Mouse (Mus musculus) forebrain, embryonic 13.5 days (tissue): ENCODE data around the gene Gm20388. TPM values are rescaled to one million over a fixed set of nuclear protein-coding genes. Genes with fewer than 3 reads are reported as not detected.

Experiments
- ATAC-seq: fragments of 200-750 bp; cut with Nextera tagmentation; 2 replicates; pipeline ENCODE4 v1.8.0; 2017
- H3K27ac ChIP-seq: fragments of 300-500 bp; sonication (generic); 2 replicates; pipeline ENCODE4 v1.5.1; 2015; ENCODE audit warnings: inconsistent platforms, mild to moderate bottlenecking, moderate library complexity
- H3K27me3 ChIP-seq: fragments of 300-500 bp; sonication (generic); 2 replicates; pipeline ENCODE4 v1.6.1; 2015; ENCODE audit warnings: mild to moderate bottlenecking, inconsistent platforms
- H3K36me3 ChIP-seq: fragments of 300-500 bp; sonication (generic); 2 replicates; pipeline ENCODE4 v1.6.1; 2015; ENCODE audit warnings: mild to moderate bottlenecking, inconsistent platforms; ENCODE audit not compliant: poor library complexity, severe bottlenecking
- H3K4me1 ChIP-seq: fragments of 300-500 bp; sonication (generic); 2 replicates; pipeline ENCODE4 v1.6.1; 2015; ENCODE audit warnings: inconsistent platforms
- H3K4me2 ChIP-seq: fragments of 300-500 bp; sonication (generic); 2 replicates; pipeline ENCODE4 v1.6.1; 2015; ENCODE audit warnings: inconsistent platforms, mild to moderate bottlenecking, moderate library complexity
- H3K4me3 ChIP-seq: fragments of 300-500 bp; sonication (generic); 2 replicates; pipeline ENCODE4 v1.5.1; 2015; ENCODE audit warnings: mild to moderate bottlenecking, inconsistent platforms
- H3K9ac ChIP-seq: fragments of 300-500 bp; sonication (generic); 2 replicates; pipeline ENCODE4 v1.6.1; 2015; ENCODE audit warnings: mild to moderate bottlenecking, inconsistent platforms
- H3K9me3 ChIP-seq: fragments of 300-500 bp; sonication (generic); replicated peaks from 2 replicates; pipeline ENCODE4 v1.6.1; 2016; ENCODE audit warnings: inconsistent platforms
- WGBS: fragments of 180-500 bp; shearing (Covaris S2); methylation state at CpG from one replicate; pipeline ENCODE4 v1.1.7; 2015; 5-methylcytosine and 5-hydroxymethylcytosine counted together
- polyA plus RNA-seq: library from polyadenylated mRNA; unstranded; fragments of >200 nt; fragmentation: Nextera tagmentation; extraction: Ambion mirVana; gene quantifications from 2 replicates; pipeline ENCODE4 v1.2.1, GENCODE M21; 2015

Gene Gm20388
- polyA plus RNA-seq, 1 experiment from 2014 or later: 5.6 TPM

- no peaks in the 10 kb centered on the region for H3K36me3 ChIP-seq
- H3K9ac ChIP-seq: peak overlapping the region; percentile 17
- H3K4me3 ChIP-seq: no peak overlapping the region
- H3K9me3 ChIP-seq: no peaks in the 10 kb centered on the region
- WGBS: 80% methylated on average over 8 of the region's 8 CpGs
- H3K4me1 ChIP-seq: peaks cover 55% of the 10 kb centered on the region
- H3K4me2 ChIP-seq: no peak overlapping the region
- H3K27me3 ChIP-seq: peaks cover 21% of the 10 kb centered on the region
- H3K27ac ChIP-seq: peak overlapping the region; percentile 26; the same call in 1 of the 2 replicates
- ATAC-seq: no peak
Observed at GRCm38 (mm10) chr8:120234866-120235265, 324.2 kb downstream of the Gm20388 start.

GRCm38 (mm10) chr8:120243222-120243621 is 332.6 kb downstream of the Gm20388 start:
- Histone ChIP-seq H3K27ac (no peak overlapping the region), H3K9ac (no peak overlapping the region), H3K4me1 (no peaks in the 10 kb centered on the region), H3K9me3 (no peaks in the 10 kb centered on the region), H3K4me3 (no peak overlapping the region), H3K27me3 (no peaks in the 10 kb centered on the region), H3K4me2 (no peak overlapping the region), H3K36me3 (no peaks in the 10 kb centered on the region)
- 99% methylated on average over 4 of the region's 4 CpGs for WGBS
- ATAC-seq: no peak

GRCm38 (mm10) chr8:120243916-120244451 is 333.3 kb downstream of the Gm20388 start:
- Histone ChIP-seq H3K4me1 (no peaks in the 10 kb centered on the region), H3K36me3 (no peaks in the 10 kb centered on the region), H3K27me3 (no peaks in the 10 kb centered on the region), H3K9ac (no peak overlapping the region), H3K4me3 (no peak overlapping the region), H3K4me2 (no peak overlapping the region), H3K27ac (no peak overlapping the region), H3K9me3 (no peaks in the 10 kb centered on the region)
- WGBS: 89% methylated on average over 5 of the region's 5 CpGs
- no peak for ATAC-seq

GRCm38 (mm10) chr8:120244553-120244952 is 333.9 kb downstream of the Gm20388 start:
- Histone ChIP-seq H3K27me3 (no peaks in the 10 kb centered on the region), H3K9me3 (no peaks in the 10 kb centered on the region), H3K4me2 (no peak overlapping the region), H3K4me3 (no peak overlapping the region), H3K27ac (no peak overlapping the region), H3K4me1 (peaks cover 1% of the 10 kb centered on the region; the same call in 1 of the 2 replicates), H3K36me3 (no peaks in the 10 kb centered on the region), H3K9ac (no peak overlapping the region)
- 90% methylated on average over 10 of the region's 10 CpGs for whole genome bisulfite sequencing
- ATAC-seq: no peak

- 88% methylated on average over 5 of the region's 5 CpGs for WGBS
- H3K4me3 ChIP-seq: no peak overlapping the region
- H3K4me2 ChIP-seq: no peak overlapping the region
- peaks cover 16% of the 10 kb centered on the region for H3K4me1 ChIP-seq
- no peaks in the 10 kb centered on the region for H3K36me3 ChIP-seq
- no peak overlapping the region for H3K27ac ChIP-seq
- no peak for ATAC-seq
- no peaks in the 10 kb centered on the region for H3K27me3 ChIP-seq
- no peaks in the 10 kb centered on the region for H3K9me3 ChIP-seq
- no peak overlapping the region for H3K9ac ChIP-seq
Observed at GRCm38 (mm10) chr8:120247618-120248017, 337.0 kb downstream of the Gm20388 start.

GRCm38 (mm10) chr8:120248031-120248430 is 337.4 kb downstream of the Gm20388 start:
- no peak for ATAC-seq
- Histone ChIP-seq H3K36me3 (no peaks in the 10 kb centered on the region), H3K27me3 (no peaks in the 10 kb centered on the region), H3K4me1 (peaks cover 16% of the 10 kb centered on the region), H3K9me3 (no peaks in the 10 kb centered on the region), H3K4me3 (no peak overlapping the region), H3K27ac (no peak overlapping the region), H3K4me2 (no peak overlapping the region), H3K9ac (no peak overlapping the region)
- WGBS: 93% methylated on average over 7 of the region's 7 CpGs

- WGBS: 92% methylated on average over 4 of the region's 4 CpGs
- peaks cover 16% of the 10 kb centered on the region for H3K4me1 ChIP-seq
Observed at GRCm38 (mm10) chr8:120248451-120248850, 337.8 kb downstream of the Gm20388 start.

GRCm38 (mm10) chr8:120249800-120250336 is 339.2 kb downstream of the Gm20388 start:
- H3K4me3 ChIP-seq: no peak overlapping the region
- peaks cover 17% of the 10 kb centered on the region for H3K4me1 ChIP-seq
- no peaks in the 10 kb centered on the region for H3K9me3 ChIP-seq
- H3K4me2 ChIP-seq: no peak overlapping the region
- WGBS: 64% methylated on average over 9 of the region's 9 CpGs
- ATAC-seq: no peak
- H3K36me3 ChIP-seq: no peaks in the 10 kb centered on the region
- no peaks in the 10 kb centered on the region for H3K27me3 ChIP-seq
- no peak overlapping the region; the same call in 1 of the 2 replicates for H3K9ac ChIP-seq
- no peak overlapping the region for H3K27ac ChIP-seq

More at GRCm38 (mm10) chr8:120248451-120248850, 337.8 kb downstream of the Gm20388 start:
- H3K9me3 ChIP-seq: no peaks in the 10 kb centered on the region
- no peak overlapping the region for H3K4me2 ChIP-seq
- no peak overlapping the region for H3K9ac ChIP-seq
- no peak overlapping the region for H3K4me3 ChIP-seq
- no peak for ATAC-seq
- H3K27ac ChIP-seq: no peak overlapping the region
- no peaks in the 10 kb centered on the region for H3K36me3 ChIP-seq
- H3K27me3 ChIP-seq: no peaks in the 10 kb centered on the region

GRCm38 (mm10) chr8:120250750-120251410 is 340.2 kb downstream of the Gm20388 start:
- H3K27me3 ChIP-seq: 0 out of 2 replicates have a peak, but pooled peaks cover 3% of the 10 kb centered on the region
- no peak overlapping the region for H3K4me2 ChIP-seq
- peak overlapping the region; percentile 54; the same call in 1 of the 2 replicates for H3K27ac ChIP-seq
- no peak for ATAC-seq
- 66% methylated on average over 16 of the region's 16 CpGs for WGBS
- H3K9ac ChIP-seq: 0 out of 2 replicates have a peak overlapping the region, but pooled peaks have one; percentile 30
- H3K4me3 ChIP-seq: no peak overlapping the region
- peaks cover 22% of the 10 kb centered on the region for H3K4me1 ChIP-seq
- no peaks in the 10 kb centered on the region for H3K36me3 ChIP-seq
- no peaks in the 10 kb centered on the region for H3K9me3 ChIP-seq

GRCm38 (mm10) chr8:120251411-120252035 is 340.9 kb downstream of the Gm20388 start:
- ATAC-seq: no peak
- no peak overlapping the region for H3K4me2 ChIP-seq
- 71% methylated on average over 9 of the region's 9 CpGs for WGBS
- 0 out of 2 replicates have a peak overlapping the region, but pooled peaks have one; percentile 30 for H3K9ac ChIP-seq
- H3K4me1 ChIP-seq: peaks cover 24% of the 10 kb centered on the region
- H3K4me3 ChIP-seq: no peak overlapping the region
- H3K27me3 ChIP-seq: 0 out of 2 replicates have a peak, but pooled peaks cover 3% of the 10 kb centered on the region
- no peaks in the 10 kb centered on the region for H3K36me3 ChIP-seq
- peak overlapping the region; percentile 31; the same call in 1 of the 2 replicates for H3K27ac ChIP-seq
- no peaks in the 10 kb centered on the region for H3K9me3 ChIP-seq

- no peak overlapping the region for H3K27ac ChIP-seq
- H3K27me3 ChIP-seq: 0 out of 2 replicates have a peak, but pooled peaks cover 3% of the 10 kb centered on the region
- no peak for ATAC-seq
- no peak overlapping the region for H3K9ac ChIP-seq
- H3K36me3 ChIP-seq: no peaks in the 10 kb centered on the region
- H3K9me3 ChIP-seq: no peaks in the 10 kb centered on the region
- WGBS: 71% methylated on average over 8 of the region's 8 CpGs
- no peak overlapping the region for H3K4me2 ChIP-seq
- peaks cover 37% of the 10 kb centered on the region for H3K4me1 ChIP-seq
- H3K4me3 ChIP-seq: no peak overlapping the region
Observed at GRCm38 (mm10) chr8:120253626-120254025, 343.0 kb downstream of the Gm20388 start.

- no peak overlapping the region for H3K9ac ChIP-seq
- peaks cover 34% of the 10 kb centered on the region for H3K4me1 ChIP-seq
- WGBS: 88% methylated on average over 6 of the region's 6 CpGs
- no peaks in the 10 kb centered on the region for H3K9me3 ChIP-seq
- no peak overlapping the region for H3K27ac ChIP-seq
- H3K4me2 ChIP-seq: no peak overlapping the region
- H3K4me3 ChIP-seq: no peak overlapping the region
- 0 out of 2 replicates have a peak, but pooled peaks cover 3% of the 10 kb centered on the region for H3K27me3 ChIP-seq
- no peaks in the 10 kb centered on the region for H3K36me3 ChIP-seq
- no peak for ATAC-seq
Observed at GRCm38 (mm10) chr8:120255406-120255987, 344.9 kb downstream of the Gm20388 start.
